Mouse (Mus musculus) adrenal gland (tissue): ENCODE measurements around the gene Nectin2.

ENCODE experiments used
- intact Hi-C: fragments of 180-260 bp; cut with DNase I; formaldehyde crosslinking; loops from one replicate; pipeline ENCODE4 v1.15.1; 2025

Gene Nectin2

GRCm38 (mm10) chr7:19769434-19770374, 19.4 kb upstream of the Nectin2 start:
- intact Hi-C loops = no loop called here

- intact Hi-C loops = no loop called here
Measured at GRCm38 (mm10) chr7:19769001-19769400, 18.7 kb upstream of the Nectin2 start.

GRCm38 (mm10) chr7:19768251-19768650, 18.0 kb upstream of the Nectin2 start:
- intact Hi-C loops = no loop called here

GRCm38 (mm10) chr7:19764581-19764980, 14.3 kb upstream of the Nectin2 start:
- intact Hi-C loops = no loop called here

- intact Hi-C loops = no loop called here
Measured at GRCm38 (mm10) chr7:19763829-19764477, 13.7 kb upstream of the Nectin2 start.

- intact Hi-C loops = no loop called here
Measured at GRCm38 (mm10) chr7:19762283-19762682, 12.0 kb upstream of the Nectin2 start.

- intact Hi-C loops = no loop called here
Measured at GRCm38 (mm10) chr7:19760021-19760420, 9.7 kb upstream of the Nectin2 start.

GRCm38 (mm10) chr7:19758623-19759022, 8.3 kb upstream of the Nectin2 start:
- intact Hi-C loops = no loop called here

- intact Hi-C loops = loop anchor here (1.0 to 2.0 kb wide), 2 partner anchors 27 to 33 kb away; no protein-coding TSS in a partner anchor
Measured at GRCm38 (mm10) chr7:19755851-19756786, 5.8 kb upstream of the Nectin2 start.

GRCm38 (mm10) chr7:19755008-19755407, 4.7 kb upstream of the Nectin2 start:
- intact Hi-C loops = loop anchor here (2.0 kb wide), 1 partner anchor 34 kb away; no protein-coding TSS in a partner anchor

GRCm38 (mm10) chr7:19754065-19754464, 3.8 kb upstream of the Nectin2 start:
- intact Hi-C loops = loop anchor here (2.0 kb wide), 1 partner anchor 35 kb away; no protein-coding TSS in a partner anchor

- intact Hi-C loops = no loop called here
Measured at GRCm38 (mm10) chr7:19753587-19753986, 3.3 kb upstream of the Nectin2 start.

- intact Hi-C loops = no loop called here
Measured at GRCm38 (mm10) chr7:19752652-19753051, 2.4 kb upstream of the Nectin2 start.

GRCm38 (mm10) chr7:19751070-19751383, 744 bp upstream of the Nectin2 start:
- intact Hi-C loops = no loop called here

- intact Hi-C loops = loop anchor here (5.0 kb wide), 1 partner anchor 37 kb away; no protein-coding TSS in a partner anchor
Measured at GRCm38 (mm10) chr7:19749389-19750216, 680 bp downstream of the Nectin2 start.

- intact Hi-C loops = loop anchor here (5.0 kb wide), 1 partner anchor 36 kb away; no protein-coding TSS in a partner anchor
Measured at GRCm38 (mm10) chr7:19748219-19749195, 1.8 kb downstream of the Nectin2 start.

- intact Hi-C loops = loop anchor here (5.0 kb wide), 1 partner anchor 35 kb away; no protein-coding TSS in a partner anchor
Measured at GRCm38 (mm10) chr7:19747420-19748218, 2.7 kb downstream of the Nectin2 start.
